25 mouse cellular contexts compared by ENCODE assay signal in genomic region chr2:62672788-62673187, GRCm38 (mm10). TPM values are rescaled to one million over a fixed set of nuclear protein-coding genes. Genes with fewer than 3 reads are reported as not detected.
DNase-seq lines count a peak whose midpoint lies in the region; ATAC-seq and TF ChIP-seq lines count a peak whose summit lies in the region.
"Had no signal": no experiment of that assay in that cellular context is flagged by ENCODE, and none has a peak within 500 bp of the region (broad histone marks: within the 10 kb centered on the region; RNA-seq: fewer than 3 reads in every experiment).

No protein-coding gene starts in this region.

- no peak overlapping the region for H3K4me3 ChIP-seq in liver, postnatal 0 days (ENCODE audit: low read depth, low read length)
- no peak overlapping the region for H3K4me3 ChIP-seq in intestine, embryonic 16.5 days (ENCODE audit: low read length)
- H3K4me3 ChIP-seq in gastrocnemius, adult 2 months, result no peak overlapping the region
- H3K4me3 ChIP-seq: embryonic facial prominence, embryonic 12.5 days; embryonic facial prominence, embryonic 15.5 days; hindbrain, embryonic 10.5 days; hindbrain, embryonic 13.5 days had no signal

- no peak overlapping the region for H3K9ac ChIP-seq in liver, postnatal 0 days (replicated peaks)
- H3K9ac ChIP-seq in intestine, embryonic 16.5 days (ENCODE audit: low read depth, low read length), result no peak overlapping the region
- H3K9ac ChIP-seq: embryonic facial prominence, embryonic 12.5 days; embryonic facial prominence, embryonic 15.5 days; forebrain, postnatal 0 days; hindbrain, embryonic 13.5 days had no signal

- TF ChIP-seq CTCF in liver, postnatal 0 days (IDR thresholded peaks at IDR 0.05; ENCODE audit: low read depth), result no peak
- no peak for TF ChIP-seq CTCF in gastrocnemius, adult 2 months (IDR thresholded peaks at IDR 0.05)

- no peak for TF ChIP-seq EP300 in liver, postnatal 0 days (IDR thresholded peaks at IDR 0.05; ENCODE audit: low read depth)

- 0 out of 2 replicates have a peak, but pooled peaks have one; percentile 33 for ATAC-seq in liver, postnatal 0 days
- peak; percentile 94 for ATAC-seq in megakaryocyte, adult 5-6 weeks (ENCODE audit: poor library complexity, severe bottlenecking)
- ATAC-seq in intestine, embryonic 16.5 days, result no peak
- ATAC-seq: forebrain, embryonic 14.5 days; forebrain, postnatal 0 days; hindbrain, embryonic 16.5 days; Patski had no signal

- H3K27ac ChIP-seq in liver, postnatal 0 days (ENCODE audit: low read depth), result no peak overlapping the region
- H3K27ac ChIP-seq in intestine, embryonic 16.5 days (ENCODE audit: low read length), result no peak overlapping the region
- no peak overlapping the region for H3K27ac ChIP-seq in gastrocnemius, adult 2 months
- H3K27ac ChIP-seq: embryonic facial prominence, embryonic 12.5 days; embryonic facial prominence, embryonic 15.5 days; hindbrain, embryonic 10.5 days; hindbrain, embryonic 13.5 days had no signal

- H3K4me2 ChIP-seq in liver, postnatal 0 days (ENCODE audit: low read depth, low read length), result peak overlapping the region; percentile 19; the same call in 1 of the 2 replicates
- H3K4me2 ChIP-seq in intestine, embryonic 16.5 days (ENCODE audit: low read depth, low read length), result no peak overlapping the region
- H3K4me2 ChIP-seq: embryonic facial prominence, embryonic 12.5 days; embryonic facial prominence, embryonic 15.5 days; heart, embryonic 11.5 days; hindbrain, embryonic 13.5 days had no signal

- peaks cover 4% of the 10 kb centered on the region; the same call in 1 of the 2 replicates for H3K4me1 ChIP-seq in liver, postnatal 0 days (ENCODE audit: insufficient read depth)
- no peaks in the 10 kb centered on the region for H3K4me1 ChIP-seq in intestine, embryonic 16.5 days (ENCODE audit: control insufficient read depth, insufficient read depth, low read length)
- H3K4me1 ChIP-seq: embryonic facial prominence, embryonic 12.5 days; embryonic facial prominence, embryonic 15.5 days; hindbrain, embryonic 10.5 days; hindbrain, embryonic 13.5 days had no signal

- peak; percentile 23 for DNase-seq in liver, postnatal 0 days
- DNase-seq in liver (no peak), 416B (ENCODE audit: low read depth) (peak; percentile 36)
- DNase-seq in gastrocnemius, adult 2 months, result no peak
- DNase-seq: adrenal gland, postnatal 10 days; adrenal gland, postnatal 36 days; B cell, adult 2 months; cerebellum, adult 18-20 months; cerebellum, adult 9-10 months; cerebellum, postnatal 14 days; forebrain, postnatal 0 days; gastrocnemius, postnatal 36 days; heart, adult 11 months had no signal

- H3K36me3 ChIP-seq in liver, postnatal 0 days (replicated peaks; ENCODE audit: insufficient read depth, low read length), result 0 out of 2 replicates have a peak, but pooled peaks cover 2% of the 10 kb centered on the region
- H3K36me3 ChIP-seq in intestine, embryonic 16.5 days (ENCODE audit: control insufficient read depth, insufficient read depth, low read length), result peaks cover 2% of the 10 kb centered on the region; the same call in 1 of the 2 replicates
- H3K36me3 ChIP-seq: embryonic facial prominence, embryonic 12.5 days; embryonic facial prominence, embryonic 15.5 days; hindbrain, embryonic 10.5 days; hindbrain, embryonic 13.5 days had no signal

- H3K27me3 ChIP-seq in liver, postnatal 0 days (ENCODE audit: insufficient read depth, low read length), result no peaks in the 10 kb centered on the region
- no peaks in the 10 kb centered on the region for H3K27me3 ChIP-seq in intestine, embryonic 16.5 days (replicated peaks; ENCODE audit: control insufficient read depth, insufficient read depth, low read length)
- H3K27me3 ChIP-seq: CH12.LX; embryonic facial prominence, embryonic 12.5 days; embryonic facial prominence, embryonic 15.5 days; hindbrain, embryonic 13.5 days; Patski had no signal

- no peaks in the 10 kb centered on the region for H3K9me3 ChIP-seq in liver, postnatal 0 days (ENCODE audit: low read length)
- H3K9me3 ChIP-seq in intestine, embryonic 16.5 days (ENCODE audit: control insufficient read depth, low read length), result no peaks in the 10 kb centered on the region
- H3K9me3 ChIP-seq: embryonic facial prominence, embryonic 12.5 days; embryonic facial prominence, embryonic 15.5 days; G1E; hindbrain, embryonic 10.5 days; hindbrain, embryonic 13.5 days had no signal

- WGBS in liver, postnatal 0 days (ENCODE audit: insufficient replicate concordance), result 63% methylated on average over 5 of the region's 5 CpGs
- WGBS in intestine, embryonic 16.5 days, result 87% methylated on average over 5 of the region's 5 CpGs

- intact Hi-C loops in gastrocnemius, adult 2 months (cut with DNase I), result no loop called here

RNA-seq across cellular contexts. Expression of gene Gca, which starts 8.7 kb away (rescaled TPM):
- 5.1 and 5.2 TPM in 2 replicates for polyA plus RNA-seq in liver, postnatal 0 days (2015; fragmentation: Nextera tagmentation; extraction: Ambion mirVana)
- total RNA-seq in megakaryocyte, adult 5-6 weeks (2015), result 22.8 and 31.9 TPM in 2 replicates
- total RNA-seq in megakaryocyte, adult 5-6 weeks (2017), result 12.0 and 13.7 TPM in 2 replicates
- 7.2 and 7.6 TPM in 2 replicates for polyA plus RNA-seq in intestine, embryonic 16.5 days (2015; fragmentation: Nextera tagmentation; extraction: Ambion mirVana)
- total RNA-seq in gastrocnemius, adult 2 months (2021), result 1 to 10 TPM; 2.6 to 4.4 TPM

RNA-seq across cellular contexts. Expression of gene Ifih1, which starts 26.7 kb away (rescaled TPM):
- 5.9 and 6.2 TPM in 2 replicates for polyA plus RNA-seq in liver, postnatal 0 days (2015; fragmentation: Nextera tagmentation; extraction: Ambion mirVana)
- 20.2 and 23.3 TPM in 2 replicates for total RNA-seq in megakaryocyte, adult 5-6 weeks (2015)
- total RNA-seq in megakaryocyte, adult 5-6 weeks (2017), result 24.7 and 27.7 TPM in 2 replicates
- 6.0 and 6.4 TPM in 2 replicates for polyA plus RNA-seq in intestine, embryonic 16.5 days (2015; fragmentation: Nextera tagmentation; extraction: Ambion mirVana)
- 1 to 10 TPM; 2.0 to 3.2 TPM for total RNA-seq in gastrocnemius, adult 2 months (2021)

Comparison
In these comparisons a context has a peak if more than half of its experiments do, and no peak if none do; other contexts are left out.
1. DNase-seq: peak in liver, postnatal 0 days (single experiment) and 416B (single experiment); none in liver (single experiment) and gastrocnemius, adult 2 months (single experiment).
2. RNA of gene Ifih1, which starts 26.7 kb away (total RNA-seq): 20.2 to 27.7 TPM in megakaryocyte, adult 5-6 weeks; 2.0 to 3.2 TPM in gastrocnemius, adult 2 months; every median in the first group is over 4 times any median in the second.